Mouse (Mus musculus) neutrophil, adult 5-6 weeks (primary cell): Measurements from ENCODE around the gene Rgs7bp. TPM values are rescaled to one million over a fixed set of nuclear protein-coding genes. Genes with fewer than 3 reads are reported as not detected.

ENCODE experiments used
- total RNA-seq: library from RNA; stranded (forward); fragments of 200-1000 nt; gene quantifications from 2 replicates; pipeline ENCODE4 v1.2.3, GENCODE M21; 2017

Rgs7bp gene
- total RNA-seq, 1 experiment from 2014 or later: not detected

Other genes starting within 250 kb of the Rgs7bp start
- gene Cwc27, start 237.8 kb downstream of the Rgs7bp start, total RNA-seq: 28.7 and 39.0 TPM in 2 replicates
- gene Shisal2b, start 191.0 kb downstream of the Rgs7bp start, total RNA-seq: 1.7 TPM in 1 of 2 replicates, not detected in the other
- gene 4933425L06Rik, start 27.2 kb upstream of the Rgs7bp start, total RNA-seq: not detected in 2 replicates
- gene Rnf180, start 239.9 kb upstream of the Rgs7bp start, total RNA-seq: 1.2 TPM in 1 of 2 replicates, not detected in the other